Mouse (Mus musculus): ENCODE measurements at regions not wholly inside any gene's neighbourhood (a gene's known extent, or its start where the extent isn't known, plus 50 kb on each side); places are given as distances from the start of the nearest gene placed in this dataset.

- ATAC-seq (no peak), DNase-seq (ENCODE audit: low read depth, low spot score) (no peak)
- no peaks in the 10 kb centered on the region for H3K27me3 ChIP-seq
- ChIA-PET POLR2A (no interaction called here), CTCF (interaction anchor here (1.8 kb wide), 1 partner anchor 14 kb away, joined by 4 read pairs; no protein-coding TSS in a partner anchor)
- in situ Hi-C loops (cut with MboI; ENCODE audit: low pct_unique_long_range_greater_than_20kb), result no loop called here
- TF ChIP-seq CTCF (IDR thresholded peaks at IDR 0.05), result no peak
Measured at GRCm38 (mm10) chr15:63006471-63007228, 838.3 kb downstream of the Gsdmc2 start.

- ATAC-seq, result no peak
- no peaks in the 10 kb centered on the region for H3K27me3 ChIP-seq
- POLR2A ChIA-PET, result no interaction called here
- DNase-seq (ENCODE audit: low read depth, low spot score), result no peak
- CTCF ChIA-PET, result interaction anchor here (1.3 kb wide), 1 partner anchor 10 kb away, joined by 6 read pairs; no protein-coding TSS in a partner anchor
- in situ Hi-C loops (cut with MboI; ENCODE audit: low pct_unique_long_range_greater_than_20kb), result no loop called here
- no peak for TF ChIP-seq CTCF (IDR thresholded peaks at IDR 0.05)
Measured at GRCm38 (mm10) chr15:62994691-62995090, 850.3 kb downstream of the Gsdmc2 start.

GRCm38 (mm10) chr15:62986871-62987270 is 858.1 kb downstream of the Gsdmc2 start:
- ChIA-PET CTCF (no interaction called here), POLR2A (no interaction called here)
- in situ Hi-C loops (cut with MboI; ENCODE audit: low pct_unique_long_range_greater_than_20kb), result no loop called here
- no peak for TF ChIP-seq CTCF (IDR thresholded peaks at IDR 0.05)
- no peak for DNase-seq (ENCODE audit: low read depth, low spot score)
- no peak for ATAC-seq
- H3K27me3 ChIP-seq, result no peaks in the 10 kb centered on the region

GRCm38 (mm10) chr15:62986147-62986546 is 858.8 kb downstream of the Gsdmc2 start:
- ChIA-PET CTCF (no interaction called here), POLR2A (no interaction called here)
- in situ Hi-C loops (cut with MboI; ENCODE audit: low pct_unique_long_range_greater_than_20kb), result no loop called here
- ATAC-seq (no peak), DNase-seq (ENCODE audit: low read depth, low spot score) (no peak)
- no peak for TF ChIP-seq CTCF (IDR thresholded peaks at IDR 0.05)
- no peaks in the 10 kb centered on the region for H3K27me3 ChIP-seq

- CTCF ChIA-PET, result no interaction called here
- H3K27me3 ChIP-seq, result no peaks in the 10 kb centered on the region
- DNase-seq (ENCODE audit: low read depth, low spot score) (no peak), ATAC-seq (no peak)
- POLR2A ChIA-PET, result no interaction called here
- no peak for TF ChIP-seq CTCF (IDR thresholded peaks at IDR 0.05)
- in situ Hi-C loops (cut with MboI; ENCODE audit: low pct_unique_long_range_greater_than_20kb), result no loop called here
Measured at GRCm38 (mm10) chr15:62970566-62970965, 874.4 kb downstream of the Gsdmc2 start.

GRCm38 (mm10) chr15:62962681-62963080 is 882.3 kb downstream of the Gsdmc2 start:
- DNase-seq (ENCODE audit: low read depth, low spot score) (no peak), ATAC-seq (no peak)
- CTCF ChIA-PET, result no interaction called here
- H3K27me3 ChIP-seq, result no peaks in the 10 kb centered on the region
- in situ Hi-C loops (cut with MboI; ENCODE audit: low pct_unique_long_range_greater_than_20kb), result no loop called here
- no peak for TF ChIP-seq CTCF (IDR thresholded peaks at IDR 0.05)
- POLR2A ChIA-PET, result no interaction called here

- ChIA-PET CTCF (no interaction called here), POLR2A (no interaction called here)
- no peak for TF ChIP-seq CTCF (IDR thresholded peaks at IDR 0.05)
- in situ Hi-C loops (cut with MboI; ENCODE audit: low pct_unique_long_range_greater_than_20kb), result no loop called here
- H3K27me3 ChIP-seq, result no peaks in the 10 kb centered on the region
- DNase-seq (ENCODE audit: low read depth, low spot score) (no peak), ATAC-seq (no peak)
Measured at GRCm38 (mm10) chr15:62960623-62961022, 884.4 kb downstream of the Gsdmc2 start.

GRCm38 (mm10) chr15:62958506-62959330 is 886.3 kb downstream of the Gsdmc2 start:
- no peaks in the 10 kb centered on the region for H3K27me3 ChIP-seq
- ChIA-PET POLR2A (interaction anchor here (0.6 kb wide), 1 partner anchor 435 kb away, joined by 3 read pairs; no protein-coding TSS in a partner anchor), CTCF (no interaction called here)
- in situ Hi-C loops (cut with MboI; ENCODE audit: low pct_unique_long_range_greater_than_20kb), result no loop called here
- no peak for TF ChIP-seq CTCF (IDR thresholded peaks at IDR 0.05)
- DNase-seq (ENCODE audit: low read depth, low spot score) (no peak), ATAC-seq (no peak)

GRCm38 (mm10) chr15:62954889-62955288 is 890.1 kb downstream of the Gsdmc2 start:
- no peak for TF ChIP-seq CTCF (IDR thresholded peaks at IDR 0.05)
- no peaks in the 10 kb centered on the region for H3K27me3 ChIP-seq
- CTCF ChIA-PET, result no interaction called here
- DNase-seq (ENCODE audit: low read depth, low spot score) (no peak), ATAC-seq (no peak)
- POLR2A ChIA-PET, result no interaction called here
- in situ Hi-C loops (cut with MboI; ENCODE audit: low pct_unique_long_range_greater_than_20kb), result no loop called here

GRCm38 (mm10) chr15:62954322-62954820 is 890.6 kb downstream of the Gsdmc2 start:
- CTCF ChIA-PET, result no interaction called here
- TF ChIP-seq CTCF (IDR thresholded peaks at IDR 0.05), result no peak
- ATAC-seq (no peak), DNase-seq (ENCODE audit: low read depth, low spot score) (no peak)
- POLR2A ChIA-PET, result no interaction called here
- no peaks in the 10 kb centered on the region for H3K27me3 ChIP-seq
- in situ Hi-C loops (cut with MboI; ENCODE audit: low pct_unique_long_range_greater_than_20kb), result no loop called here

Measured in Patski (cell line).